Mouse (Mus musculus) heart, embryonic 14.5 days (tissue): Measurements from ENCODE around the gene Gxylt1. TPM values are rescaled to one million over a fixed set of nuclear protein-coding genes. Genes with fewer than 3 reads are reported as not detected.

Source experiments
- ATAC-seq: fragments of 200-750 bp; cut with Nextera tagmentation; 2 replicates; pipeline ENCODE4 v1.8.0; 2017; ENCODE audit warnings: low read depth, moderate TSS enrichment; ENCODE audit not compliant: insufficient number of reproducible peaks, insufficient read depth, low FRiP score
- H3K27ac ChIP-seq, 2 experiments: fragments of 200-500 bp in 1 of 2; fragments of 300-500 bp in 1 of 2; sonication (generic) in 1 of 2; replicated peaks in 1 of 2; 2 replicates each; pipeline ENCODE4 v1.5.1; 2012 to 2014; ENCODE audit warnings: low read depth in 2 of 2, low read length in 2 of 2, control low read depth in 1 of 2, mild to moderate bottlenecking in 1 of 2, mixed read lengths in 1 of 2; ENCODE audit not compliant: control insufficient read depth in 1 of 2, insufficient read depth in 1 of 2
- H3K27me3 ChIP-seq: fragments of 300-500 bp; sonication (generic); 2 replicates; pipeline ENCODE4 v1.6.1; 2014; ENCODE audit warnings: mild to moderate bottlenecking, low read length, control low read depth; ENCODE audit not compliant: control insufficient read depth, insufficient read depth
- H3K36me3 ChIP-seq: fragments of 300-500 bp; sonication (generic); 2 replicates; pipeline ENCODE4 v1.6.1; 2014; ENCODE audit warnings: mild to moderate bottlenecking, control low read depth, low read length, mixed read lengths; ENCODE audit not compliant: control insufficient read depth, insufficient read depth
- H3K4me1 ChIP-seq, 2 experiments: fragments of 200-500 bp in 1 of 2; fragments of 300-500 bp in 1 of 2; sonication (generic) in 1 of 2; 2 replicates each; pipeline ENCODE4 v1.6.1; 2012 to 2014; ENCODE audit warnings: low read length in 2 of 2, control low read depth in 1 of 2, mixed read lengths in 1 of 2; ENCODE audit not compliant: control insufficient read depth in 2 of 2, insufficient read depth in 2 of 2
- H3K4me2 ChIP-seq: fragments of 300-500 bp; sonication (generic); 2 replicates; pipeline ENCODE4 v1.6.1; 2014; ENCODE audit warnings: mild to moderate bottlenecking, low read length
- H3K4me3 ChIP-seq, 2 experiments: fragments of 200-500 bp in 1 of 2; fragments of 300-500 bp in 1 of 2; sonication (generic) in 1 of 2; 2 replicates each; pipeline ENCODE4 v1.5.1; 2012 to 2014; ENCODE audit warnings: low read length in 2 of 2, mild to moderate bottlenecking in 2 of 2, control low read depth in 1 of 2, low read depth in 1 of 2, moderate library complexity in 1 of 2; ENCODE audit not compliant: control insufficient read depth in 1 of 2, insufficient read depth in 1 of 2
- H3K9ac ChIP-seq: fragments of 300-500 bp; sonication (generic); 2 replicates; pipeline ENCODE4 v1.6.1; 2014; ENCODE audit warnings: mild to moderate bottlenecking, low read length
- H3K9me3 ChIP-seq: fragments of 300-500 bp; sonication (generic); 2 replicates; pipeline ENCODE4 v1.6.1; 2016; ENCODE audit warnings: low read length, control low read depth; ENCODE audit not compliant: control insufficient read depth
- WGBS: fragments of 180-500 bp; shearing (Covaris S2); extraction: QIAGEN DNeasy Blood & Tissue Kit; methylation state at CpG from one replicate; pipeline ENCODE4 v1.1.7; 2014; 5-methylcytosine and 5-hydroxymethylcytosine counted together
- polyA plus RNA-seq: library from polyadenylated mRNA; unstranded; fragments of >200 nt; fragmentation: Nextera tagmentation; extraction: Ambion mirVana; gene quantifications from 2 replicates; pipeline ENCODE4 v1.2.1, GENCODE M21; 2014

Gene Gxylt1
- polyA plus RNA-seq, 1 experiment from 2014 or later: 8.7 TPM

DNA sequence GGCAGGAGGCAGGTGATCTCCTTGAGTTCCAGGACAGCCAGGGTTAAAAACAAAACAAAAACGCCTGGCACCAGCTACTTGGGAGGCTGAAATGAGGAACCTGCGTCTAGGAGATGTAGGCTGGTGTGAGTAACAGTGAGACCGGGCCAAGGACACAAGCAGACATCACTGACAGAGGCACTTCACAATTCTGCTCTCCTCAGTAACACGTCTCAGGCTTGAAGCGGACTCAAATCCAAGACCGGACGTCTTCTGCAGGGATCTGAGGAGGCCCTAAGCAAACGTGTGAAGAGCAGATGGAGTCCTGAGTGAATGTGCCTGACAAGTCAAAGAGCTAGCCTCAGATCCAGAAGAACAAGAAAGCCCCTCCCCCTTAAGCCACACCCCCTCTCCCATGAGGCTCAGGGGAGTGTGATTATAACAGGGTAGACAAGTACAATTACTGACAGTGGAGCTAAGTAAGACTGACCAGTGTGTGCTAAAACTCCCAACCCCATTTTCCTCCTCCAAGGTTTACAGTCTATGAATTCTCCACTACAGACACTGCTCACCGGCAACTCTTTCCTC is 4.6 kb downstream of the Gxylt1 start:
- Histone ChIP-seq H3K27ac (no peak overlapping the region), H3K27me3 (no peaks in the 10 kb centered on the region), H3K4me2 (no peak overlapping the region), H3K9ac (no peak overlapping the region), H3K9me3 (no peaks in the 10 kb centered on the region), H3K4me3 (no peak overlapping the region), H3K36me3 (no peaks in the 10 kb centered on the region), H3K4me1 (peaks cover 6 to 17% of the 10 kb centered on the region in 2 experiments; a peak in 3 of 4 replicates)
- WGBS: 74% methylated on average over 9 of the region's 9 CpGs
- ATAC-seq: no peak

DNA sequence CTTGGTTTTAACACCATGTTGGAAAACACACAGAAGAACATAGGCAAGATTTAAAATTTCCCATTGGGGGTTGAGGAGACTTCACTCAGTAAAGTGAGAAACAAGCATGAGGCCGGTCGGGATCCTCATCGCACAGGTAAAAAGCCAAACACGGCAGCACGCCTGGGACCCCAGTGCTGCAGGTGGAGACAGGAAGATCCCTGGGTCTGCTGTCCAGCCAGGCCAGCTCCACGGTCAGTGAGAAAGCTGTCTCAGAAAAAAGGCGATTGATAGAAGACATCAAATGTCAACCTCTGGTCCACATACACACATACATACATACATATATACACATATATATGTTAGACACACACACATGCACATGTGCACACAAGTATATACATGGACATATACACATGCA is 5.4 kb downstream of the Gxylt1 start:
- Histone ChIP-seq H3K9me3 (no peaks in the 10 kb centered on the region), H3K27ac (no peak overlapping the region), H3K36me3 (no peaks in the 10 kb centered on the region), H3K4me3 (no peak overlapping the region), H3K27me3 (no peaks in the 10 kb centered on the region), H3K9ac (no peak overlapping the region), H3K4me1 (peaks cover 6 to 17% of the 10 kb centered on the region in 2 experiments; a peak in 3 of 4 replicates), H3K4me2 (no peak overlapping the region)
- 95% methylated on average over 7 of the region's 7 CpGs for WGBS
- no peak for ATAC-seq

DNA sequence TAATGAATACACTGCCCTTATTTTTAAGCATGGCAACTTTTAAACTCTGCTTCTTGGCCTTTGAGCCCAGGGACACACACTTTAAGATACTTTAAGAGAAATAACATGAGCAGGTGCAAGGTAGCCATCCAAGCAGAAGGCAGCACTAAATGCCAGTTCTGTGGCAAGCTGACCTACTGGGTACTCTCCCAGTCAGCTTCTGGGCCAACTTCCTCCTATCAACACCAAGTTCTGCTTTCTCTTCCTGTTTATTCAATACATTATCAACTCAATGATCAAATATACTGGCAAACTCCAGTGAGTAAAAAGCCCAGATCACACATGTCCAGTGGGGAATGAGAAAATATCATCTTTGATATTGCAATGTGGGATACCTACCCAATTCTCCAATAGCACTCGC is 7.0 kb downstream of the Gxylt1 start:
- WGBS: 100% methylated on average over 1 of the region's 1 CpGs
- H3K9ac ChIP-seq: no peak overlapping the region
- no peak for ATAC-seq

DNA sequence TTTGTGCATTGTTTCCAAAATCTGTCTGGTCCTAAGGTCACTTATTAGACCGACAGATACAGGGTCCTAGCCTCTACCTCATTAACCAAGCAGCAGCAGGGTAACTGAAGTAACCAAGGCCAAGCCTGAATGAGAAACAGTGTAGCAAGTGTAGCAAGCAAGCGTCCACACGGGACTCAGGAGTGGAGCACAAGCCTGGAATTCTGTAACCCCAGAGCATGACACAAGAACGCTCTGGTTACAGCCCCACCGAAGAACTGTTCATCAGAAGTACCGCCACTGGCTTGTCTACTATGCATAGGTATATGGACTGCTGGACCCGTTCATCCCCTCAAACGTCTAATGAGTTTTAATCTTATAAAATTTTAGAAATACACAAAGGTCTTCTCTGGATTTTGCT is 7.5 kb downstream of the Gxylt1 start:
- 80% methylated on average over 8 of the region's 8 CpGs for WGBS
- H3K4me3 ChIP-seq: no peak overlapping the region

More for the DNA sequence above, 7.0 kb downstream of the Gxylt1 start:
- H3K27me3 ChIP-seq: no peaks in the 10 kb centered on the region
- H3K36me3 ChIP-seq: no peaks in the 10 kb centered on the region
- no peak overlapping the region for H3K4me2 ChIP-seq
- H3K4me1 ChIP-seq: peaks cover 2 to 8% of the 10 kb centered on the region in 2 experiments; a peak in 2 of 4 replicates
- no peaks in the 10 kb centered on the region for H3K9me3 ChIP-seq
- H3K27ac ChIP-seq: no peak overlapping the region
- no peak overlapping the region for H3K4me3 ChIP-seq

DNA sequence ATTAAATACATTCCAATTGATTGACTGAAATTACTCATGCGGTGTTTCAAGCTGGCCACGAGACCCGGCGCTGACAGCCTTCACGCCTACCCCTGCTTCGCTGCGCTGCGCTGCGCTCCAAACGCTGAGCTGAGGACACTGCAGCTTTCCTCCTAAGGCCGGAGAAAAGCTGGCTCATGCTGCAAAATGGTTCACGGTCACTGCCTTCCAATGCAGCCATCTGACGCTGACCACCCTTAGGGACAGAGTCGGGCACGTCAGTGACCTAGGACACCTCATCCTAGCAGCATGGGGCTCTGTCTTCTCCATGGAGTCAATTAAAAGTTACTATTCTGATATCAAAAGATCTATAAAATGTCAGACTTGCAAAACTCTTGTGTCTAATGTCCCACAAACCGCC is 8.6 kb downstream of the Gxylt1 start:
- no peak for ATAC-seq
- Histone ChIP-seq H3K27me3 (no peaks in the 10 kb centered on the region), H3K4me3 (no peak overlapping the region), H3K36me3 (peaks cover 3% of the 10 kb centered on the region; the same call in 1 of the 2 replicates), H3K4me2 (no peak overlapping the region), H3K27ac (no peak overlapping the region), H3K9ac (no peak overlapping the region), H3K9me3 (no peaks in the 10 kb centered on the region), H3K4me1 (no peaks in the 10 kb centered on the region)
- WGBS: 77% methylated on average over 16 of the region's 16 CpGs

More for the DNA sequence above, 7.5 kb downstream of the Gxylt1 start:
- Histone ChIP-seq H3K9ac (no peak overlapping the region), H3K4me2 (no peak overlapping the region), H3K27ac (no peak overlapping the region), H3K27me3 (no peaks in the 10 kb centered on the region), H3K9me3 (no peaks in the 10 kb centered on the region), H3K4me1 (peaks cover 1 to 3% of the 10 kb centered on the region in 2 experiments; a peak in 1 of 4 replicates), H3K36me3 (no peaks in the 10 kb centered on the region)
- no peak for ATAC-seq

DNA sequence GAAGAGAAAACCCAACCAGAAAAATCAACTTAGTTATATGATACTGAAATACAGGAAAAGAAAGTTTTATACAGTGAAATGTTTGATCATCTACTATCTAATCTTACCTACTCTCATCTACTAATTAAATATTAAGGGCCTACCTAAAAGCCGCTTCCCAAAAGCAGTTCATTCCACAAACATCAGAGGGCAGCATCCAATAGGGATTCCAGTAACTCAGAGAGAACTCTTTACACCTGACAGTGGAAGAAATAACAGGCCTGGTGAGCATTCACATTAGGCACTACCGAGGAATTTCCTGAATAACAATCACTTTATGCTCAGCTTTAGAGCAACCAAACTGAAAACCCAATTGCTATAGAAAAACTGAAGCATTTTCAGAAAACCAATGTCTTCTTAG is 9.3 kb downstream of the Gxylt1 start:
- Histone ChIP-seq H3K4me3 (no peak overlapping the region), H3K4me2 (no peak overlapping the region), H3K27ac (no peak overlapping the region), H3K27me3 (no peaks in the 10 kb centered on the region), H3K9ac (no peak overlapping the region), H3K4me1 (no peaks in the 10 kb centered on the region), H3K9me3 (no peaks in the 10 kb centered on the region), H3K36me3 (peaks cover 8% of the 10 kb centered on the region; the same call in 1 of the 2 replicates)
- 38% methylated on average over 2 of the region's 2 CpGs for WGBS
- ATAC-seq: no peak

DNA sequence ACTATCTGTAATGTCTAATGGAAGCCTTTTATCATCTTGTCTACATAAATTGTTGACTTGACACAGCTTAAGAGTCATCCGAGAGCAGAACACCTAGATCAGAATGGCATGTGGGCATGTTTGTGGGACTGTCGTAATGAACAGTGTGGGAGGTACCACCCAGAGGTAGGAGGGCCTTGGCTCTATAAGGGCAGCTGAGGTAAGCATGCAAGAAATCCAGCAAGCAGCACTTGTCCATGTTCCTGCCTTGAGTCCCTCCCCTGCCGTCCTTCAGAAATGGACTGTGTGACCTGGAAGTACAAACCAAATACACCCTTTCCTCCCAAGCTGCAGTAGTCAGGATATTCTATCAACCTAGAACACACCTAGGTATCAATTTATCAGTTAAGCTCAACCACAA is 9.7 kb downstream of the Gxylt1 start:
- no peak for ATAC-seq
- no peak overlapping the region for H3K27ac ChIP-seq

DNA sequence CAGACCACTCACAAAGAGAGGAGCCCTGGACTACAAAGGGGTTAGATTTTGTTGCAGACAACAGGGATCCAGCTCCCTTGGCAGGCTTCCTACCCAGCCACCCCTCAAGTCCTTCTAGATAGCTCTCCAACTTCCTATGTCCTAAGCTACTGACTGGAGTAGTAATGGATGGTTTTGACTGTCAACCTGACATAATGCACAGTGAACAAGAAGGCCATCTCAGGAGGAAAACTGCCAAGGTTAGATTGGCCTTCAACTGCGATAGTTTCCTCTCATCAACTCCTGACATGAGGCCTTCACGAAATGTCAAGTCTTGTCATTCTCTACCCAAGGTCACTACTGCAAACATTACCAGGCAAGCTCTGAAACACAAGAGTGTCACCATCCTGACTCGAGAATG is 10.8 kb downstream of the Gxylt1 start:
- H3K4me1 ChIP-seq: no peaks in the 10 kb centered on the region
- H3K27ac ChIP-seq: no peak overlapping the region
- no peak overlapping the region for H3K4me2 ChIP-seq
- no peaks in the 10 kb centered on the region for H3K27me3 ChIP-seq
- ATAC-seq: no peak
- H3K4me3 ChIP-seq: no peak overlapping the region
- peak overlapping the region; percentile 31; the same call in 1 of the 2 replicates for H3K9ac ChIP-seq
- H3K36me3 ChIP-seq: peaks cover 16% of the 10 kb centered on the region
- 71% methylated on average over 3 of the region's 3 CpGs for WGBS
- no peaks in the 10 kb centered on the region for H3K9me3 ChIP-seq

More for the DNA sequence above, 9.7 kb downstream of the Gxylt1 start:
- H3K9ac ChIP-seq: no peak overlapping the region
- no peak overlapping the region for H3K4me2 ChIP-seq
- H3K4me1 ChIP-seq: no peaks in the 10 kb centered on the region
- no peak overlapping the region for H3K4me3 ChIP-seq
- WGBS: 76% methylated on average over 3 of the region's 3 CpGs
- H3K27me3 ChIP-seq: no peaks in the 10 kb centered on the region
- no peaks in the 10 kb centered on the region for H3K9me3 ChIP-seq
- peaks cover 8% of the 10 kb centered on the region; the same call in 1 of the 2 replicates for H3K36me3 ChIP-seq
